Mouse (Mus musculus): ENCODE data around the gene Otof.

The Otof gene

DNA sequence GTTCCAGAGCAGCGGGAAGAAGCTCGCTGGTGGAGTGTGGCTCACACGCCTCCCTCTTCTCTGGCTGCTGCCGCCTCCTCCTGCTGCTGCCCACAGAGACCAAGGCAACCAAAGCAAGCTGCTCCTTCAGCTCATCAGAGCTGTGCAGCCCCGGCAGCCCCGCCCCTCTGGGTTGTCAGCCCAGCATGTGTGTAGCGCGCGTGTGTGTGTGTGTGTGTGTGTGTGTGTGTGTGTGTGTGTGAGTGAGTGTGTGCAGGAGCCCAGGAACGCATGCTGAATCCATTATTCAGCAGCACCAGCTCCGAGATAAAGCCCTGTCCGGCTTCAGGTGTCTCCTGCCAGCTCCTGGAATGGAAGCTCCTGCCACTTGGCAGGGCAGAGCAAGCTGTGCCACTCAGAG lies at the start of gene Otof:
Gene Otof, minus strand, starts transcription at position 112 of the 400 bp plus-strand sequence.
- no peak for DNase-seq (ENCODE audit: low spot score)

DNA sequence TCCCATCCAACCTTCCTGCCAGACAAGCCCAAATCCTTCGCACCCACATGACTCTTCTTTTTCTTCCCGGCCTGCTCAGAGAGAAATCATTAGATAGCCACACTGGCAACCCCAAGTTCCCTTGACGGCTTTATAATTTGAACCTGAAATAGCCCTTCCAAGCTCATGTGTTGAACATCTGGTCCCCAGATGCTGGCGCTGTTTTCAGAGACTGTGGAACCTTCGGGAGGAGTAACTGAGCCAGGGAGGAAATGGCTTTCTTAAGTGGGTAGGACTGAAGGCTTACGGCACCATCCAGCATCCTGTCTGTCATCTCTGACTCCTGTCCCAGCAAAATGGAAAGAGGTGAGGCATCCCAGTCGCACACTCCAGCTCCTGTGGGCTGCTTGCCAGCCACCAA lies 35.6 kb upstream of the Otof start:
- no peak for DNase-seq (ENCODE audit: low spot score)

DNA sequence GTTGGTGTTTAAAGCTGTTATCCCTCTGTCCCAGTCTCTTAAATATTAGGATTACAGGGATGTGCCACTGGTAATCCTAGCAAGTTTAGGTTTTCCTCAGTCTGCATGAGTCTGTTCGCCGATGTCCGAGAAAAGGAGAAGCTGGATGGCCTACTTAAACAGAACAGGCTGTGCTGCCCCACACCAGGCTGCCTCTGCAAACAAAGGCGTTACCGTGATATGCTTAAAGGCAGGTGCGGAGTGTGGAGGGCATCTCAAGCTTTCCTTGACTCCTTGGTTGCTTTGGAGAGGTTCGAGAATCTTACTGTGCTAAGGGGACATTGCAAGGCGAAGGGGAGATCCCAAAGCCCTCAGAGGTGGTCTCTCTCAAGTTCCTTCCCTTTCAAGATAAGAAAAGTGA lies 35.1 kb upstream of the Otof start:
- no peak for DNase-seq (ENCODE audit: low spot score)

DNA sequence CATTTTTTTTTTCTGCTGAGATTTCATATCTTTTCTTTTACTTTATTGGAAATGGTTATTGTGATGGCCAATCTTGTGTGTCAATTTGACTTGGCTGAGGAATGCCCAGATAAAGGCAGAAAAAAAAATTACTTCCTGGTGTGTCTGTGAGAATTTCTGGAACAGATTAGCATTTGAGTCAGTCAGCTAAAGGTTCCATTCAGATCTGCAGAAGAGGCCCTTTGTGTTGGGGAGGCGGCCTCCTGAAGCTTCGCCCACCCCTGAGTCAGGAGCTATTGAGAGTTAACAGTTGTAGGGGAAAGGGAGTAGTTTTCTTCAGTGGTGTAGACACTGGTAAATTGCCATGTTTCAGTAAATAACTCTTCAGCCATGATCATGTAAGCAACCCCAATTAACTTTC lies 33.6 kb upstream of the Otof start:
- no peak for DNase-seq (ENCODE audit: low spot score)

DNA sequence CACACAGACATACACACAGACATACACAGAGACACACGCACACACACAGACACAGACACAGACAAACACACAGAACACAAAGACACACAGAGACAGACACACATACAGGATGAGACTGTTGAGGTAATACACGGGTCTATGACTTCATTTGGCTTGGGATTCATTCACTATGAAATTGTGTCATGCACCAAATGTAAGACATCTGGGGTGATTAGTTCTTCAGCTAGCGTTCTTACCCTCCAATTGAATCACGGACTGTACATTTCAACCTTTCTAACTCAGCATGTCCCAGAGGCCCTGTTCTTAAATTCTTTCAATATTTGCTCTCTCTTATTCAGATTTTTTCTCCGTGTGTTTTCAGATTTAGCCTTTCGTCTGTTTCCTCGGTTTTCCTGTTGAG lies 32.9 kb upstream of the Otof start:
- DNase-seq (ENCODE audit: low spot score): no peak

DNA sequence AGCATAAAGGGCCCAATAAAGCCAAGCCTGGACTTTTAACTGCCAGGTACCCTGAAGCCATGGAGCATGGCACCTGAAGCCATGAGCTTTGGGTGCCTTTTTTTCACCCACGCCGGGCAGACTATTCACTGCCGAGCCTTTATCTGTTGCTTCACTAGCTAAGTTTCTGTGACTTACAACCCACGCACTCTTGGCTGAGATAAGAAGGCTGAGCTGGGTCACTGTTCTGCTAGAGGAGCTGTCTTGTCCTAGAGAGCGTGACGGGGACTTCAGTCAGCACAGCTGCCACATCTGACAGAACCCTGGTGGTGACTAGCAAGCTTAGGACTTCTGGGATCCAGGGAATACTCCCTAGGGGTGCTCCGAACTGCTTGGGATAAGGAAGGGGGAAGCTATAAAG lies 32.0 kb upstream of the Otof start:
- DNase-seq (ENCODE audit: low spot score): no peak

DNA sequence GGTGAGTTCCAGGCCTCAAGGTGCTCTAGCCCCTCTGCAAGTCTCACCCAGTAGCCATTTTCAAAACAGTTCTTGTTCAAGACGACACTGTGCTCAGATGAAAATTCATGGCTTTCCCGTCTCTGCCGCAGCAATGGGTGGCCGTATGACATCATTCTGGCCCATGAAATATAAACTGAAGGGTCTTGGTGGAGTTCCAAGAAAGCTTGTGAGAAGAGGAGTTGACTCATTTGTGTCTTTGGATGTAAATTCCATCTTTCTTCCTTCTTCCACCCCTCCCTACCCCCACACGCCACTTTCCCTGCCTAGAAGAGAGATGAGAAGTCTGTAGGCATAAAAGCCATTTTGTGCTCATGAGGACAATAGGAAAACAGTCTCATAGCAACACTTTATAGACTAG lies 29.1 kb upstream of the Otof start:
- DNase-seq (ENCODE audit: low spot score): no peak

DNA sequence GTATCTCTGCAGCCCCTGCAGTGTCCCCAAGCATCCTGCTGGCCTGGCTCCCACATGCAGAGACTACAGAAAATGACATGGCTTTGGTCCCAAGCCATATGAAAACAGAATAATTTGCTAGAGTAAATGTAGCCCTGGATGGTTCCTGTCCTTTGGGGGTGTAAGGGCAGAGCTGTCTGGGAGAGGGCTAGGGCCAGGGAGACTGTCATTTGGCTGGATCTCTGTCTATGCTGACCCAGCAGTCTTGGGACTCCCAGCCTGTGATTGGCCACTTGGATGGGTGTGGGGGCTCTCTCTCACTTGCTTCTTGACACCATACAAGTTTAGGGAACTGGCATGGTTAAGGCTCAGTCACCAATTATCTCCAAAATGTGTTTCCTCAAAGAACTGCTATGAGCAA lies 28.5 kb upstream of the Otof start:
- no peak for DNase-seq (ENCODE audit: low spot score)

DNA sequence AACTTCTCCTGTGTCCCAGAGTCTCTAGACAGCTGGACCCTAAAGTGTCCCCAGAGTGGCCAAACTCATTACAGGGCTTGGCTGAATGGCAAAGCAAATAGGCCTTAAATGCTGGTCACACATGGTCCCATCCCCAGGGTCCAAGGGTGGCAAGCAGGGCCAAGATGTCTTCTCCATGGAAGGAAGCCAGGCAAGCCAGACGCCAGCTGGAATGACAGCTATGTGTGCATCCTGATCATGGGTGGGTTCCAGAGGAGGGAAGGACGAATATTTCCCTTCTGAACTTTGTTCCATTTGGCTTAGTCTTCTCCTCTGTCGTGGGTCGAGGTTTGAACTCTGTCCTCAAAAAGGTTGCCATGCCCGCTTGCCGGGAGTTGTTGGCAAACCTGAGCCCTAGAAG lies 23.4 kb upstream of the Otof start:
- DNase-seq (ENCODE audit: low spot score): no peak

DNA sequence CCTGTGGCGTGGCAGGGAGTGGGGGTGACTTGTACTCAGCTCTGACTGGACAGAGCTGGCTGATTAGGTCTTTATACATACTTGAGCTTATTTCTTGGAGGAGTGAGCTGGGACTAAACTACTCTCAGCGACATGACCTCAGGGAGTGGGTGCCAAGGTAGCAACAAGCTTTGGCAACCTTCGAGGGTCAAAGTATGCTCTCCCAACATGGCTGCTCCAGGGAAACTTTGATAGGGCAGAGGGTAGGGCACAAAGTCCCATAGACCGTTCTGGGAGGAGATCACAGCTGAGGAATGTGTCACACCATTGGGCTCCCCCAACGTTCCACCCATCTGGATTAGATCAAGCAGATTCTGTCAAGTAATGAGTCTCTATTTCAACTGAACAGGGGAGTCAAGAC lies 22.9 kb upstream of the Otof start:
- DNase-seq (ENCODE audit: low spot score): no peak

DNA sequence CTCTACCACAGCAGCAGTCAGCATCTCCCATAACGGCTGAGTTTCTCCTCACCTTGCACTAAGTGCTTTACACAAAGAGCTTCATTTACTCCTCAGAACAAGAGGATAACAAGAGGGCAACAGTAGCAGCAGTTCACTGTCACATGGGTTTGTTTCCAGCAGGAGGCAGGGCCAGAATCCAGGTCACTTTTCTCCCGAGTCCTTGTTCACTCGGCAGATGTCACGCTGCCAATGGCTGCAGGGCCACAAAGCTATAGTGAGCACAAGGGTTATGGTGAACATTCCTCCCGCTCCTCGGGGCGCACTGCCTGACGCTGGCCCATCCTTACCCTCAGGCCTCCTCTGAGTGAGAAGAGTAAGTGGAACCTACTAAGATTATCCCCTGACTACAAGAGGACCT lies 21.8 kb upstream of the Otof start:
- DNase-seq (ENCODE audit: low spot score): no peak

DNA sequence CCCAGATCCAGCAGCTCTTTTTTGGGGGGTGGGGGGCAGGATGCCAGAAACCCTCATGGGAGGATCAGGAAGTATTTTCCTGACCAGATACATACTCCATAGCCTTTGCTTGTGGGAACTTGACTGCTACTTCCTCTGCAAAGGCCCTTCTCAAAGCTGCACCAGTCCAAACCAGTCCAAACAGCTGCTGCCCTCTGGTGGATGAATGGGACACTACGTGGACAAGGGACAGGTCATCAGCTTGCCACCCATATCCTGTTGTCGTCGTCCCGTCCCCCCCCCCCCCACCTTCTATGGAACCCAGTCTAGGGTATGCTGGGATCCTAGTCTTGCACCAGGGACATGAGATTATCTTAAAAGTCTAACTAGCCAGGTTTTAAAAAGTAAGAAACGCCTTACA lies 20.6 kb upstream of the Otof start:
- DNase-seq (ENCODE audit: low spot score): peak; percentile 30

DNA sequence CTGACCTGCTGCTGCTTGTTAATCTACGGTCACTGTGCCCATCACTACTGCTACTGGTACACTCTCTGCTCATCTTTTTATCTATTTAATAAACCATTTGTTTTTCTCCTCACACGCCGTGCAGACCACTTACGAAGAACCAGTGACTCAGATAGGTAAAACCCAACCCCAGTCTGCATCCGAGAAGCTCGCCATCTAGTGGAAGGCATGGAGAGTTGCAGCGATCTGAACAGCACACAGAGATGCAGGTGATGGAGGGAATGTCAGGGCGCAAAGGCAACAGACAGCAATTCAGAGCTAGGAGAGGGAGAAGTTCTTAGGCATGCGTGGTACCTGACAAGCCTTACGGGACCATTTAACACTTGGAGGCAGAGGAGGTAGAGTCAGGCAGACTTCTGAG lies 14.8 kb upstream of the Otof start:
- peak; percentile 12 for DNase-seq (ENCODE audit: low spot score)

DNA sequence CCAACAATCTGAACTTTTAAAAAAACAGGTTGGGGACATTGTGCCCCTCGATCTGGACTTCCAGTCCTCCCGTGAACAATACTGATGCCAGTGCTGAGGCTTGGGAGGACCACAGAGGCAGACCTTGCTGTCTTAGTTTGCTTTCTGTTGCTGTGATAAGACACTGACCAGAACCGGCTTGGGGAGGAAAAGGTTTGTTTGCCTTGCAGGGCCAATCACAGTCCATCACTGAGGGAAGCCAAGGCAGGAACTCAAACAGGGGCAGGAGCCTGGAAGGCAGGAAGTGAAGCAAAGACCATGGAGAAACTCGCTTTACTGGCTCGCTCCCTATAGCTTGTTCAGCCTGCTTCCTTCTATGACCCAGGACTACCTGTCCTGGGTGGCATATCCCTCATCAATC lies 10.4 kb upstream of the Otof start:
- no peak for DNase-seq (ENCODE audit: low spot score)

DNA sequence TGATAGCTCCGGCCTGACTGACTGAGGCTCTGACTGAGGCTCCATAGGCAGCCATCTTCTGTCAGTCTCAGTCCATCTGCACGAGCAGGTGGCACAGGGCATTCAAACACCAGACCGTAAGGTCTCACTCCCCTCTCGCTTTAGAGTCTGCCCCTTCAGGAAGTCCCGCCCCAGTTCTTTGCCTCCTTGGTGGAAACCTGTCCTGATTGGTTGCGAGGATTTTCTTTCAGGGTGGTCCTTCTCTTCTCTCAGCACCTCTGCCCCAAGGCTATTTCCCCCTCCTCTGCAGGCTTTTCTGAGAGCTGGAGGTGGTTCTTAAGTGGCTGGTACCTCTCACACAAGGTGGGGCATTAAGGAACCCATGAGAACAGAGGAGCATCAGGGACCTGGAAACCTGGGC lies 8.7 kb upstream of the Otof start:
- no peak for DNase-seq (ENCODE audit: low spot score)

DNA sequence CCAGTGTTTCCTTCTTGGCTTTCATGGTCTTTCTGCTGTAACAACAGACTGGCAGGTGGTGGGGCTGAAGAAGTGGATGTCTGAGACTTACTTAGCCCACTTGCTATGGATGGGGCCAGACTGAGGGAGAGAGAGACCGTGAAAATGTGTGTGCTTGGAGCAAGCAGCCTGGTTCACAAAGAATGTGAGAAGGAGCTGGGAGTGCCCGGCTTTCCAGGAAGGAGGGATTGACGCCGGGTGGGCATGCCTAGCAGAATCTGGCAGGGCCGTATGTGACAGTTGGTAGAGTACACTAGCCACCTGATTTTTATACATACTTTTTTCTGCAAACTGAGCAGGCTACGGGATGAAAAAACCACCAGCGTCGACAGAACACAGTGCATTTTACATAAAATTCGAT lies 4.6 kb upstream of the Otof start:
- no peak for DNase-seq (ENCODE audit: low spot score)

DNA sequence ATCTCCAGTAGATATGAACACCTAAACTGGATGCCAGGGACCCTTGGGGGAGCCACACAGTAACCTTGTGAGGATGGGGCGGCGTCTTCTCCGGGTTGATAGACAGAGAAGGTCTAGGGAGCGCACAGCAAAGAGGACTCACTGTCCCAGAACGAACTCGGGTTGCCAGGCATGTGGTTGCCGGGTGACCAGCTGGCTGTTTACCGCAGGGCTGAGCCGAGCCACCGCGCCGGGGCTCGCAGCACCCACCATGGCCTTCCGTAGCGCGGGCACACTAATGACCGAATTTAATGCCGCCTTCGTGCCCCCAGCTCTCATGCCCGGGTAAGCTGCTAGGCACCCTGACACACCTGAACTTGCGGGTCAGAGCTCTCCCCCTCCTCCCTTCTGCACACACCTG lies 4.1 kb upstream of the Otof start, which contains the start of gene 1700001C02Rik:
Gene 1700001C02Rik, plus strand, starts transcription at position 187 of the 400 bp plus-strand sequence.
- no peak for DNase-seq (ENCODE audit: low spot score)

DNA sequence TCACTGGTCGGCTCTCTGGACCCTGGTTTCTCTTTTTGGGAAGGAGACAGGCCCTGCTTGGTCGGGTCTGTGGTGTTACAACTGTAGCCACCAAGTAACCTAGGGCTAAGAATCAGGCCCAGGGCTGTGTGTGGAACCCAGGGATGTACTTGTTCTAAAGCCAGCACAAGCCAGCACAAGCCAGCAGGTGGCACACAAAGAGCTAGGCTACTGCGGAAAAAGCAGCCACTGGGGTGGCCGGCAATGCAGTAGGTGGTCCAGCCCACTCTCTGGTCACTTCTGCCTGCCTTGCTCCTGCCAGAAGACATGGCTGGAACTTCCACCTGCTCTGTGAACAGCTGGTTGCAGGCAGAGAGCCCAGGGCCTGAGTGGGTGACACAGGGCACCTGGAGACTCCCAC lies 1.6 kb downstream of the Otof start:
- DNase-seq (ENCODE audit: low spot score): no peak

DNA sequence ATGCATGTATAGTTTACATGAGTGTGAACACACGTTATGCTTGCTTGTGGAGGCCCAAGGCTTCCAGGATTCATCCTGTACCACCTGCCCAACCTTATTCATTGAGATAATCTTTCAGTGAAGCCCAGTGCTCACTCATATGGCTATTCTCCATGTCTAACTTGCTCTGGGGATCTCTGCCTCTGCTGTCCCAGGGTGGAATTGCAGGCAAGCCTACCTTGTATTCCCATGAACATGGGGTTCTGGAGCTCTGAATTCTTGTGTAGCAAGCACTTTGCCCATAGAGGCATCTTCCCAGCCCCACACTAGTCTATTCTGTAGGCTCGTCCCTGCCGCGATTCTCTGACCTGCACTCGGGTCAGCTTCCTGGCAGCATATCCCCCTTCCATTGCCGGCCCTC lies 5.7 kb downstream of the Otof start:
- DNase-seq (ENCODE audit: low spot score): no peak

DNA sequence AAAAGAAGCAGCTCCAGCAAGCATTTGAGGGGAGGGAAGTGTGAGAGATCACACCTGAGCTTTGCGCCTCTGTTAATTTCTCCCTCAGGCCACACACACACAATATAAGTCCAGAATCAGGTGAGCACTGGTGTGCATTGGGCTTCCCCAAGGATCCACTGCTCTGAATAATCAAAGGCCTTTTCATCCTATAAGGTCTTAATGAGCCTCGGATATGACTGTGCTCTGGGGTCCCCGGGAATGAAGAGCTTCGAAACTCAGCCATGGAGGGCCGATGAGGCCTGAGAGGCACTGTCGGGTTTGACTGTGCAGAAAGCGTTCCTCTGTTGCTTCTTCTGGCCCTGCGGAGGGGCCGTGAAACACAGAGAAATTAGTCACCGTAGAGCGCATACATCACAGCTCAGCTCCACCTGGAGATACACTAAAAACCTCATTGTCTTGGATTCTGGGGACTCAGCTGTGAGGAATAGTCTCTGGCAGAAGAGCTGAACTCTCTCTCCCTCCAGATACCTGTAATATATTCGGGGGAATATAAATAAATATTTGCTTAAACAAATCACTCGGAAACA lies 17.3 kb downstream of the Otof start:
- DNase-seq (ENCODE audit: low spot score): no peak

DNA sequence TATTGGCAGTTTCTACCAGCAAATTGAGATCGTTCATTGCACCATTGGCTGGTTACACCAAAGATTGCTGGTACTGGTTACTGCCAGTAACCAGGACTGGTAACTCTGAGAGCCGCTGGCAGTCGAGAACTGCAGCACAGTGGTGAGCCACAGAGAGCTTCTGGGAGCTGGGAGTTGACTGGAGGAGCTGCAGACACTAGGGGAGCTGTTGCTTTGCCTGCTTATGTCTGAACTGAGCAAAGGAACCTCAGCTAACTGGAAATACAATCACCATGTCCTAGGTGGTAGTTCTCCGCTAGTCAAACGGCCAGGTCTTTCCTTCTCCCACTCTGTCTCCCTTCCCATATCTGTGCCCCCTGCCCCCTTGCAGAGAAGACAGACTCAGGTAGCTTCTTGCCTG lies 19.5 kb downstream of the Otof start:
- no peak for DNase-seq (ENCODE audit: low spot score)

DNA sequence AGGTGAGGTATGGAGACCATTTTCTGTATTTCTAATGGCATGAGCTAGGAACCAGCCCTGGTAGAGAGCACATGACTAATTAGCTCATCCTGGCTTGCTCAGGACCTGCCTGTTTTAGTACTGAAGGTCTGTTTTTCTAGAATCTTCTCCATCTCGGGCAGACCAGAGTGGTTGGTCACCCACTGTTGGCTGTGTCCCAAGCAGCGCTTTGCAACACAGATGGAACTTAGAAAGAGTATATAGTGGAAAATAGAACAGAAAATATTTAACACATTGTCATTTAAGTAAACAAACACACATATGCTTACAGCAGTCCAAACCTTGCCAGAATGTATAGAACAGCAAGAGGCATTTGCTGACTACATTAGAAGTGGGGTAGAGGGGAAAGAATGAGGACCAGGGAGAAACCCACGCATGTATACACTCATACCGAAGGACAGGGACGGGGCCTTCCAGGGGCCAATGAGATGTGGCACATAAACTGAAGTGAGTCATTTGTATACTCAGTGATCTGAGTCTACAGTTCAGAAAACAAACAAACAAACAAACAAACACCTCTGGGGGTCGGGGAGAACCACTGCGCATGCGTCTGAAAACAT lies 21.3 kb downstream of the Otof start:
- DNase-seq (ENCODE audit: low spot score): no peak

DNA sequence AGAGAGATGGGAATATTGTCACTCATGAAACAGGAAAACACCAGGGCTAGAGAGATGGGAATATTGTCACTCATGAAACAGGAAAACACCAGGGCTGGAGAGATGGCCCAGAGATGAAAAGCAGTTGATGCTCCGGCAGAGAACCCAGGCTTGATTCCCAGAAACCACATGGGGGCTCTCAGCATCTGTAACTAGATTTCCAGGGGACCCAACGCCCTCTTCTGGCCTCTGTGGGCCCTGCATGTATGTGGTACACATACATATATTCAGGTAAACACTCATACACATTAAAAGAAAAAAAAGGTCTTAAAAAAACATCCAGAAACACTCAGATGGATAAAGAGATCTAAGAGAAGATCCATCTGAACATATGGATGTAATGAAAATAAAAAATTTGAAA lies 22.8 kb downstream of the Otof start:
- DNase-seq (ENCODE audit: low spot score): no peak

DNA sequence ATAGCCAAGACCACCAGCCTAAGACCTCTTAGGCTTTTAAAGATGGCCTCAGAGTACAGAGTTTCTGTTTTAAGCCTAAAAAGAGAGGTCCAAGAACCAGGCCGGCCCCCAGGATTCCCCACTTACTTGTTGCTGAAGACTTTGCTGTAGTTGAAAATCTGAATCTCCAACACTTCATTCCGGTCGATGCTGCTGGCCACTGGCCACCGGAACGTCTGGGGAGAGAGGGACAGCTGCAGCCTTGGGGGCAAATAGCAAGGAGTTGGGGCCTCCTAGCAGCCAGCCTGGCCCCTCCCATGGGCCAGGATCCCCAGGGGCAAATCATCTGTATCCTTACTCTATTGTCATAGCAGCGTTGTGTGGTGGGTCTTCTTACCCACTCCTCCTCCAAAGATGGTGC lies 34.3 kb downstream of the Otof start:
- no peak for DNase-seq (ENCODE audit: low spot score)
